Mouse (Mus musculus): ENCODE results near the gene Gm47959.

Gene Gm47959

DNA sequence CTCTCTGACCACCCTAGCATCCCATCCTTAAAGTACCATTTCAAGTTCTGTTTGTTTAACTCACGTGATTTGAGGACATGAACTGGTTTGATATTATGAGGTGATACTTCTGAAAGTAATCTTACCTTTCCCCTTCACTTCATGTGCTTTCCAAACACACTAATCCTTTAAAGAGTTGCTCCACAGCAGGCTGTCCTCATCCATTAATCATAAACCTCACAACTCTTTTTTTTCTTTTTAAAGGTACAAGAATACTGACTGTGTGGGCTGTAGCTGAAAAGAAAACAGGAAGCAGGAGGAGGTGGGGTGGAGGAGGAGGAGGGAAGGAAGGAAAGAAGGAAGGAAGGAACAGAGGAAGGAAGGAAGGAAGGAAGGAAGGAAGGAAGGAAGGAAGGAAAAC is 31.6 kb downstream of the Gm47959 start:
- in situ Hi-C loops (cut with MseI, MboI): no loop called here

DNA sequence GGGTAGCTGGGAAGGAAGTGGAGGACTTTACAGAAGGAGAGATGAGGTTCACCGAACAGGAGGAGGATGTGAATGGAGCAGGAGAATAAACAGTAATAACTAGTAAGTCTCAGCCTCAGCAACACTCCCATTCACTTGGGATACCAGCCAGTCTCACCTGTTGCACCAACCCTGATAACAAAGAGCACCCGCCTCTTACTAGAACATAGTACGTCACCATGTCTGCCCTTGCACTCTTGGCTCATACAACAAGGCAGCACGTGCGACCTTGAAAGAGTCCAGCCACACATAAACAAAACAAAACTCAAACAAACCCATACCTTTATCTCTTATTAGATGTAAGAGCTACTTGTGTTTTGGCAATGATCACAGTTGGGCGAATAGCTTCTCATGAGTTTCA is 32.2 kb downstream of the Gm47959 start:
- in situ Hi-C loops (cut with MseI, MboI): no loop called here

DNA sequence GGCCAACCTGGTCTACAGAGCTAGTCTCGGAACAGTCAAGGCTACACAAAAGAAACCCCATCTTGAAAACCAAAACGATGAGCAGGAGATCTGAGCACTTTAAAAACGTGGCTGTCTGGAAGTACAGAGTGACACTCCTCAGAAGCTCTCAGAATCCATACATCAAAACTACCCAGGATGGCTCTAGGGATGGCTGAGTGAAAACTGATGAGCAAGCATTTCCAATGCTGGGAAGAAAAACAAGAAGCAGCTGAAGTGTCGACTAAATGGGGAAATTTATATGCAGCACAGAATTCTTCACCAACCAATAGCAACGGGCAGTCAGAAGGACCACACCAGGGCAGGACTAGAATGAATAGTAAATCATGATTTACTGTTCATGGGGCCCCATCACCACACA is 34.2 kb downstream of the Gm47959 start:
- in situ Hi-C loops (cut with MseI, MboI): no loop called here

DNA sequence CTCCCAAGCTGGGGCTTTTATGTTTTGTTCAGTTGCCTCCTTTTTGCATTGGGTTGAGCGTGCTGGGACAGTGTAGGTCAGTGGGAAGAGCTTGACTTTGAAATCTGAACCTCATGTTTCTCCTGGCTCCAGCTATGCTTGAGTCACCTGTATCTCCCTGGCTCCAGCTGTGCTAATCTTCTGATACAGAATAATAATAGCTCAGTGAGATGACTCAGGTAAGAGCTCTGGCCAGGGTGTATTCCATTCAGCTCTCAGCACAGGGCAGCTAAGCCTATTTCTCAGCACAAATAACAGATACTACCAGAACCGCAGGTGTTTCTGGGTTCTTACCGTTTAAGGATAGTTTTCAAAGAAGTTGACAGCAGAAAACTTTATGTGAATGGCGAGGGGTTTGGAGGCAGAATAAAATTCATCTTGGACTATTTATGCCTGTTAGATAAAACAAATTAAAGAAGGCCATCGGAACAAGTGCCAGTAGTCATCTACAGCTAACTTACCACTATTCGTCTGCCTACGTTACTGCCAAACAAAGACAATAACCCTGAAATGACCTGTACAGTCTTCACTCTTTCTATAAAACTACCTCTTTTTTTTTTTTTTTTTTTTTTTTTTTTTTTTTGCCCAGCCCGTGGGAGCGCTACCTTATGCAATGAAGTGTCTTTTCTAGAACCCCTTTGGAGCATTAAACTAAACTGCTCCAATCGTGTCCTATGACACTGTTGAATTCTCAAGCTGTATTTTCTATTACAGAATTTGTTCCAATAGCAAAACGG is 36.7 kb downstream of the Gm47959 start:
- in situ Hi-C loops (cut with MseI, MboI): no loop called here

DNA sequence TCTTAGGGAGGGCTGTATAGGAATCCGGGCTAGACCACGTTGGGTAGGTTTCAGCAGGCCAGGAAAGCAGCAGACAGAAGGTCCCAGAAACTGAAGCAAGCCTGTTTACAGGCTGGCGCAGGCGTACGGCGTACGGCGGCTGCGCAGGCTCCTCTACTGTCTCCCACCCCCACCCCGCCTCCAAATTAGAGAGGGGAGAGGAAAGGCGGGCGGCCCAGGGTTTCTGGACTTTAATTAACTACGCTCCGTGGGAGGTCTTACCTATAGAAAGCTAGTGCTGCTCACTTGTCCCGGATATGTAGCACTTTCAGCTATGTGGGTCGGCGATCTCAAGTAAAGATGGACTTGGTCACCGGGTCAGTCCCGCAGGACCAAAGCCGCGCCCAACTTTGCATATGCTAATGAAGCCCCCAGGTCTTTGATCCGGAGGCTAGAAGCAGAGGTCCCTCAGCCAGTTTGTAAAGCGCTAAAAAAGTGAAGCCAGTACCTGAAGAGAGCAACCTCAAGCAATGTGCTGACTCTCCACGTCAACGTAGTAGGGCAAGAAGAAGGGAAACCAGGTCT is 37.8 kb downstream of the Gm47959 start, which contains the start of gene Slc19a3:
Gene Slc19a3 (minus strand): TSS at position 340 of the 564 bp plus-strand sequence.
- in situ Hi-C loops (cut with MseI, MboI): no loop called here

DNA sequence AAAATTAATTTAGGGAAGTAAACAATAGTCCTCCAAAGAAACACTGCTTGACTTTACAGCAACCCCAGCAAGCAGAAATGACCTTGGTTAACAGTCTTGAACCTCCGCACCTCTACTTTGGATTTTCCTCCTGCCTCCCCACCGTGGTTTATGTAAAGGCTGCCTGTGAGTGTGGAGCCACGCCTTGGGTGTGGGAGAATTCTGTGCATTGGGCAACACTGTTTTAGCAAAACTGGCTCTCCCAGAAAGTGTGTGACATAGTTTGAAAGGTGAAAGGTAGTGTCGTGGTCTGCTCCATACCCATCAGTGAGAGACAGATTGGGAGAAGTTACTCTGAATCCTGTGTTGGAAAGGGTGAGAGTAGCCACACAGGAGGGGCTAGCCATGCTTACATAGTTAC is 38.7 kb downstream of the Gm47959 start:
- in situ Hi-C loops (cut with MseI, MboI): no loop called here

DNA sequence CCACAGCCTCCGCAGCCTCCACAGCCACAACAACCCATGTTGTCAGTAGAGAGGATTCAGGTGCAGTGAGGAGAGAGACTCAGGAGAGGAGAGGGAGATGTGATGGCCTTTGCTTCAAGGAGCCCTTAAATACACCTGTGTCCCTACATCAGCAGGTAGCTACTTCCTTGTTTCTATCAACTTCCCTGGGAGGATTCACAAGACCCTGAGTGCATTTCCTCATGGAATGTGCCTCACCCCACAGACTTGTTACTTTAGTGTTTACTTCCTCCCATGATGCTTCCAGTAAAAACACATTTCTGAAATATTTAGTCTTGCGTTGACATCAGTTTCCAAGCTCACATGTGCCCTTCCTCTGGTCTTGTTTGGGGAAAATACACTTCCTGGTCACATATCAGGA is 42.0 kb downstream of the Gm47959 start, which contains the start of gene Krtap28-10:
Gene Krtap28-10 (minus strand): TSS at position 101 of the 400 bp plus-strand sequence.
- in situ Hi-C loops (cut with MseI, MboI): no loop called here

DNA sequence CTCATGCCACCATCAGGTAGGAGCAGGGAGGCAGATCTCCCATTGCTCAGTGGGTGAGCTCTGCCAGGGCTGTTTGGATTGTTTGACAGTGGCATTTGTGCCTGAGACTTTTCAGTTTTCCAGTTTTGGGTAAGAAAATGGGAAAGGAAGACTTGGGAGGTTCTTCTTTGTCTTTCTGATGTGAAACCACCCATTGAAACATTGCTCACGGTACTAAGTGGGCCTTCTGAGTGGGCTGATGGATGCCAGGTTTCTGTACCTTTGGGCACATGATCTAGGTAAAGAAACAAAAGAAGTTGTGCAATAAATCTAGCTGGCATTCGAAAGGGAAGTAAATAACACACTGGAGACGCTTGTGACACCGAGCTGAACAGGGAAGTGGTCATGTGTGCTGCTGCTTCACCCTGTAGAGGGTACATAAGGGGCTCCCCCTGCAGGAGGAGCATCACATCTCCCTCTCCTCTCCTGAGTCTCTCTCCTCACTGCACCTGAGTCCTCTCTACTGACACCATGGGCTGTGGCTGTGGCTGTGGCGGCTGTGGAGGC is 44.6 kb downstream of the Gm47959 start, which contains the start of gene Gm47969:
Gene Gm47969 (plus strand): TSS at position 51 of the 546 bp plus-strand sequence.
- in situ Hi-C loops (cut with MseI, MboI): no loop called here
